Mouse (Mus musculus) lung, postnatal 10 days (tissue): ENCODE data around the gene Tmem265.
A peak's percentile ranks its signal among the peaks of the same experiment; 100 is the strongest.

Experiments
- DNase-seq: peaks from one replicate; pipeline ENCODE4 v3.0.0; 2021

Tmem265 gene

DNA sequence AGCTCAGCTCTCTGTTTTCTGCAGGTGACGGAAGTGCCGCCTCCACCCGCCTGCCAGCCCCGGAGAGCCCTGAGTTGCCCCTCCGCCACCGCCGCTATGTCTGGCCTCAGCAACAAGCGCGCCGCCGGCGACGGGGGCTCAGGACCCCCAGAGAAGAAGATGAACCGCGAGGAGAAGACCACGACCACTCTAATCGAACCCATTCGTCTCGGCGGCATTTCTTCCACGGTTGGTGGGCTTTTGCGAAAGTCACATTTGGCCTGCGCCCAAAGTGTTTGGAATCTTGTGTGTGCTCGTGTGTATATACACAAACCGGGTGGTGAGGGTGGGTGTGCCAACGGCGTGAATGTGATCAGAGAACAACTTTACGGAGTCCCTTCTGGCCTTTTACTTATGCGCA, 27.7 kb downstream of the Tmem265 start:
- peak; percentile 43 for DNase-seq

DNA sequence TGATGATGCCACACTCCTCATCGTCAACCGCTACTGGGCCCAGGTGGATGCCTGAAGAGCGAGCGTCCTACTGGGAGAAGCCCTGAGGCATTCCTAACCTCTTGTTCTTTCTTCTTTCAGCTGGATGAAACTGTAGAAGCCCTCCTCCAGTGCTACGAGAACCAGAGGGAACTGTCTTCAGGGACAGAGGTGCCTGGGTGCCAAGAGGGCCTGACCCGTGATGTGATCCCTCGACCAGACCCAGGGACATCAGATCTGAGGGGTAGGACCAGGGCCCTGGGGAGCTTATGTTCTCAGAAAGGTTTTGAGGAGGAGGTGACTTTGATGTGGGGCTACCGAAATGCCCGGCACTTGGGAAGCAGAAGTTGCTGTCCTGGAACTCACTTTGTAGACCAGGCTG, 28.4 kb downstream of the Tmem265 start:
- no peak for DNase-seq

DNA sequence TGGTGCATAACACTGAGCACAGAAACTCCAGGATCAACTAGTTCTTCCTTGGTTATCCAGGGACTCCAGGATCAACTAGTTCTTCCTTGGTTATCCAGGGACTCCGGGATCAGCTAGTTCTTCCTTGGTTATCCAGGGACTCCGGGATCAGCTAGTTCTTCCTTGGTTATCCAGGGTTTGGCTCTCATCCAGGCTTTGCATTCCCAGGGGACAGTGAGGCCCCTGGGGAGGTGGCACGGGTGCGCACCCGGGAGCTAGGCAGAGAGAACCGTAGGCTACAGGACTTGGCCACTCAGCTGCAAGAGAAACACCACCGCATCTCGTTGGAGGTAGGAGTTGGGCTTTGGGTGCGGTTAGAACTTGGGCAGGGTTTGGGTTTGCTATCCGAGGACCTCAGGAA, 29.9 kb downstream of the Tmem265 start:
- DNase-seq, result no peak

DNA sequence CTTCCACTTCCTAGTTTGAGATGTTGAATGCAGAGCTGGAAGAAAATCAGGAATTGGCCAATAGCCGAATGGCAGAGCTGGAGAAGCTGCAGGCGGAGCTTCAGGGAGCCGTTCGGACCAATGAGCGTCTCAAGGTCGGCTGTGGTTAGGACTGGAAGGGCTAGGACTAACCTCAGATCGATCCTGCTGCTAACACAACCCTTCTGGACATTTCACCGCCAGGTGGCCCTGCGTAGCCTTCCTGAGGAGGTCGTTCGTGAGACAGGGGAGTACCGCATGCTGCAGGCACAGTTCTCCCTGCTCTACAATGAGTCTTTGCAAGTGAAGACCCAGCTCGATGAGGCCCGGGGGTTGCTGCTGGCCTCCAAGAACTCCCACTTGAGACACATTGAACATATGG, 31.4 kb downstream of the Tmem265 start:
- DNase-seq, result no peak

DNA sequence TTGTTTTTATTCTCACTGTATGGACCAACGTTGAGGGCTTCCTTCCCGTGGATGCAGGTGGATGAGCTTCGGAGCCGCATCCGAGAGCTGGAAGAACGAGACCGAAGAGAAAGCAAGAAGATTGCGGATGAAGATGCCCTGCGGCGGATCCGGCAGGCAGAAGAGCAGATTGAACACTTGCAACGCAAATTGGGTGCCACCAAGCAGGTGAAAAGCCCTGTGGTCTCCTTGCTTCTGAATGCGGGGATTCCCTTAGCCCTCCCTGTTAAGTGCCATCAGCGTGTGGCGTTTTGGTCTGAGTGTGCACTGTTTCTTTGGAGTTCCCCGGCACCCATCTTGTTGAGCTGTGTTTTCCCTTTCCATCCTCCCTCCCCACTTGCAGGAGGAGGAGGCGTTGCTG, 35.6 kb downstream of the Tmem265 start:
- DNase-seq, result no peak

DNA sequence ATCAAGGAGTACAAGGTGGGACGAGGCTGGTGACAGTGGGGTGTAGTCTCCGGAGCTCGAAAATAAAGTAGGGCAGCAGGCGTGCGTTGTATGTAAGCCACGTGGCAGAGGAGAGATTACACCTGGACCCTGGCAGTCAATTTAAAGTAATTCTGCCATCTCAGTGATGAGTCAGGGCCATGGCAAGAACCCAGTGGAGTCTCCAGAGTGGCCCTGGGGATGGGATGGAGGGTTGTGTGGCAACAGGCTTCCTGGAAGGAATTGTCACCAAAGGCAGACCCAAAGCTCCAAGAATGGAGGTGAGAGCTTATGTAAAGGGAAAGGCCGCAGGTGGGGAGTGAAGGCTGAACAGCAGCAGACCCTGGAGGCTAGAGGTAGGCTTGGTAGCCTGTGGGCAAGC, 39.4 kb downstream of the Tmem265 start:
- no peak for DNase-seq

DNA sequence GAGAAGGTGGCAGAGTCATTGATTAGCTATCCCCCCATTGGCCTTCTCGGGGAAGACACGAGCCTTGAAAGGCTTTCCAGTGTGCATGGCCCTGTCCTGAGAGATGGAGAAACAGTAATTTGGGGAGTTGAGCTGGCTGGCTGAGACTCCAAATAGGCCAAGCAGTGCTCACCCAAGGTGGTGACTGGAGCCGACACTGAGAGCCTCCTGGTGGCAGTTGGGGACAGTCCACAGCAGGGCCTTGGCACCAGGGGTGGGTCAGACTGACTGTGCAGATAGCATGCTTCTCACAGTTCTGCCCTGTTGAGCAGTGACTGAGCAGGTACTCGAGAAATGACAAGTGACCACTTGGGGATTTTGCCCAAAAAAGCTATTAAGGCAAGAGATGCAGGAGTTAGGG, 40.5 kb downstream of the Tmem265 start:
- DNase-seq, result no peak

DNA sequence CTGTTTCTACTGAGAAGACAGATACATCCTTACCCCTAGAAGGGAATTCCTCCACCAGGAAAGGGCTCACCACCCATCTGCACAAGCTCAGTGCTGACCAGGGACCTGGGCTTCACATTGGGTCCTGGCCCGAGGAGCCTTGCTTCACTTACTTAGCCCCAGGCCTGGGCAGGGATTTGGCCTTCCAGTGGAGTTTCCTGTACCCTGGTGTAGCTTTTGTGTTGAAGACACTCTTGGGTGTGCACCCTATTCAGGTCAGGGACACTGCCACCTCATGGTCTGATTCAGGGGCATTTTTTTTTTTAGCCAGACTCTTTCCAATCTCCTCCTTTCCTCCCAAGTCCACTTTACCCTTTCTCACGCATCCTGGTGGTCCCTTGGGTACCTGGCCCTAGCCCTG, 41.7 kb downstream of the Tmem265 start:
- no peak for DNase-seq

DNA sequence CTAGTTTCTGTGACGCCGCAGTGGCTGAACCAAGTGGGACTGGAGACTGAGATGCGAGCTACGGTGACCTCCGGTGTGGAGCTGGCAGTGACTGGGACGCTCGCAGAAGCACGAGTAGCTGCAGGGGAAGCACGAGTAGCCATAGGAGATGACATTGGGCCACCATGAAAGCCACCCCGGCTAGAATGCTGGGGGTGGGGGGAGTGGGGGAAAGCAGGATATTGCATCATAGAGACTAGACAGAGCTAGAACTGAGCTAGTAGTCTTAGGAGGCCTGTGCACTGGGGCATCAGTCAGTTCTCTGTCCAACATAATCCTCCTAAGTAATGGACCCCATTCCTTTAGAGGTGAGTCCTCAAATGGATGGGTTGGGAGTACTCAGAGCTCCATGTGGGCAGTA, 43.1 kb downstream of the Tmem265 start:
- no peak for DNase-seq

DNA sequence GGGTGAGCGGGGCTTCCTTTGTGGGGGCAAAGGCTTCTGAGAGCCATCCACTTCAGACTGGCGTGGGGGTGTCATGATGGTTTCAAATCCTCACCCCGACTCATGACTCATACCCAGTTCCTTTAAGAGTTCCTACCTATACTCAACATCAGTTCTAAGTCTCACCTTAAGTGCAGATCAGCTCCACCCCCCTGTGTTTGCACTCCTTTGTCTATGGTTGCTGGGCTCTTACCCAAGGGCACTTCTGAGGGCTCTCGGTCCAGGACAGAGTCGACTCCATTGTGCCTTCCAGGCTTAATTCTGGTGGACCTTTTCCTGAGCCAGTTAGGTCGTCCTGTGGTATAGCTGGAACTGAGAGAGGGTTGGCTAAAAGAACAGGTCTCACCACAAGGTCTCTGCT, 46.0 kb downstream of the Tmem265 start:
- DNase-seq, result peak; percentile 62

DNA sequence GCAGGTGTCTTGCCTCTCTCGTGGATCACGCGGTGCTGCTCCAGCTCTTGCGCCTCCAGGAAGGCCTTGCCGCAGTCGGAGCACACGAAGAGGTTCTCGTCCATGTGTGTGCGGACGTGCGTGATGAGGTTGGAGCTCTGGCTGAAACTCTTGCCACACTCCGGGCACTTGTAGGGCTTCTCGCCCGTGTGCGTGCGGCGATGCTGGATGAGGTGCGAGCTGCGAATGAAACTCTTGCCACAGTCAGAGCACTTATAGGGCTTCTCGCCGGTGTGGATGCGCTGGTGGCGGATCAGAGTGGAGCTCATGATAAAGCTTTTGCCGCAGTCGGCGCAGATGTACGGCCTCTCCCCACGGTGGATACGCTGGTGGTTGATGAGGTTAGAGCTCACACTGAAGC, 49.8 kb downstream of the Tmem265 start:
- DNase-seq, result no peak

DNA sequence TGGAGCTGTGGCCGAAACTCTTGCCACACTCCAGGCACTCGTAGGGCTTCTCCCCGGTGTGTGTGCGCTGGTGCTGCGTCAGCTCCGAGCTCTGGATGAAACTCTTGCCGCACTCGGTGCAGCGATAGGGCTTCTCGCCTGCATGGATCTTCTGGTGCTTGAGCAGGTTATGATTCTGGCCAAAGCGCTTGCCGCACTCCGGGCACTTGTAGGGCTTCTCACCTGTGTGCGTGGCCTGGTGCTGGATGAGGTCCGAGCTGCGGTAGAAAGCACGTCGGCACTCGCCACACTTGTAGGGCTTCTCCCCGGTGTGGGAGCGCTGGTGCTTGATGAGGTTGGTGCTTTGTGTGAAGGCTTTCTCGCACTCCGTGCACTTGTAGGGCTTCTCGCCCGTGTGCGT, 50.4 kb downstream of the Tmem265 start:
- no peak for DNase-seq

DNA sequence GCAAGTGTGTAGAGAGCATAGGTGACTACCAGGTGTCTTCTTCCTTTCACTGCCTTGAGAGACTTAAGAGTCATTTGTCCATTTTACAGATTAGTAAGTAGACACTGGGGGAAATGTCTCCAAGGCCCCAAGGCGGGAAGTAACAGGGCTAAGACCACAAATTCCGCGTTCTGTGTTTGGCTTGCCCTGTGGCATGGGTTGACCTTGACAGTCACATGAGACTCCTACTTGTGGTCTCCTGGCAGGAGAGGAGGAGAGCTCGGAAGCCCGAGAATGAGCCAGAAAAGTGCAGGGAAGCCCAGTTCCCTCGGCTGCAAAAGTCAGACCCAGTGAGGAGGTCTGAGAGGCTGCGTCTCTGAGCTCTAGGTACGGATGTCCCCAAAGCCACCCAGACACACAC, 52.3 kb downstream of the Tmem265 start:
- no peak for DNase-seq

DNA sequence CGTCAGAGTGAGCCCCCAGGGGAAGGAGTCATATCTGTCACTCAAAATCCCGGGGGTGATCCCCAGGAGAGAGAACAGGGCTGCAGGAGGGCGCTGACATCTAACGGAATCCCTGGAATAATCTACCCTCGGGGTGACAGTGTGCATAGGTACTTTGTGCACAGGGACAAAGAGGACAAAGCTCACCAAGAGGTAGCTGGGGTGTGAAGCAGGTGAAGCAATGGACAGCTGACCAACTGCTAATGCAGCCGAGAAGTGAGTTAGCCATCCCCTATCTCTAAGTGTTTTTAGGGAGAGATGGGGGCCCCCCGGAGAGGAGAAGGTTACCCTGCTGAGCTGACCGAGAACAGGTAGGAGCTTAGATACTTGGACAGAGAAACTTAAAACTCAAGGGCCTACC, 52.9 kb downstream of the Tmem265 start:
- no peak for DNase-seq

DNA sequence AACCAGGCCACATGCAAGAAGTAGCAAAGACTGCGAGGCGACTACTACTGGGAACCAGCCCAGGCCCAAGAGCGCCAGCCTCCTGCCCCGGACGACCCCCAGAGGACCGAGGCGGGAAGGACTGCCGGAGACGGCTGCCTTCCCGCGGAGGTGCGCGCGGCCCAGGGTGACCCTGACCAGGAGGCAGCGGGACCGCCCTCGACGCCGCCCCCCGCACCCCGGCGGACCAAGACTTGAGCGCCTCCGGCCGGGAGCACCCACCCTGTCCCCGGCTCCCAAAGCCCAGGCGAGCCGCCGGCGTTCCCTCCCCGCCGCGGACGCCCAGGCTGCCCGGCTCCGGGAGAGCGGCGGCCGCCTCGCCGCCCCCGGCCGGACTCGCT, 53.3 kb downstream of the Tmem265 start:
- peak; percentile 60 for DNase-seq

DNA sequence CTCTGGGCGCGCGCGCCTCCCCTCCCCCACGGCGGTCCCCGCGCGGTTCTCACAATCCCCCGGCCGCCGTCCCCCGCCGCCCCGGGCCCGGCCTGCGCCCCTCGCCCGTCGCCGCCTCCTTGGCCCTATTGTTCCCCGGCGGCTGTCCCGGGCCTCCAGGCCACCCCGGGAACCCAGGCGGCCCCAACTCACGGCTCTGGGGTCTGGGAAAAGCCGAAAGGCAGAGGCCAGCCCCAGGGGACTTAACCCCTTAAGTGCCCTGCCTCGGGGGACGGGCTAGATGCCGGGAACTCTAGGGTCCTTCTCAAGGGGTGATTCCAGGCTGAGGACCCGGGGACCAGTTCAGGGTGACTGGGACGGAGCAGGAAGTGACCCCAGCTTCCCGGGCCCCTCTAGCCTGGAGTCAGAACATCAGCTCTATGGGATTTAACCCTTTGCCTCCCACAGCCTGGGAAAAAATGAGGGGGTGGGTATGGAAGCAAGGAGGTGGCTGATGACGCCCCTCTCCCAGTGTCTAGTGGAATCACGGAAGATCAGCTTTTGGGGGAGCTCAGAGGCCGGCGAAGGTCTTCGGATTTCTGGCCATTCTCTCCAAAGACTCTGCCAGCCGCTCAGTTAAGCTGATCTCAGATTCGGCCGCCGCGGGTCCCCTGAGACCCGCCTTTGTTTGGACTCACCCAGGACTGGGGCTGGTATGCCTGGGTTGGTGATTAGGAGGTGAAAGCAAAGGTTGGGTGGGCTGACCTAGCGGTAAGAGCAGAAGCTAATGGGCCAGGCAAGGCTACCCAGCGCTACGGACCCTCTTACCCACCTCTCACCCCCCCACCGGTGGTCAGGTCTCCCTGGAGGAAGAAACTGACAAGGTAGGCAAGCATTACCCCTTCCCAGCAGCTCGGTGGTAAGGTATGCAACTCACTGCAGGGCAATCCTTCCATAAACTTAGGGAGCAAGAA, 54.0 kb downstream of the Tmem265 start, which contains the start of gene Zfp629:
Gene Zfp629, minus strand, starts transcription at position 907 of the 953 bp plus-strand sequence.
- peak; percentile 91 for DNase-seq

DNA sequence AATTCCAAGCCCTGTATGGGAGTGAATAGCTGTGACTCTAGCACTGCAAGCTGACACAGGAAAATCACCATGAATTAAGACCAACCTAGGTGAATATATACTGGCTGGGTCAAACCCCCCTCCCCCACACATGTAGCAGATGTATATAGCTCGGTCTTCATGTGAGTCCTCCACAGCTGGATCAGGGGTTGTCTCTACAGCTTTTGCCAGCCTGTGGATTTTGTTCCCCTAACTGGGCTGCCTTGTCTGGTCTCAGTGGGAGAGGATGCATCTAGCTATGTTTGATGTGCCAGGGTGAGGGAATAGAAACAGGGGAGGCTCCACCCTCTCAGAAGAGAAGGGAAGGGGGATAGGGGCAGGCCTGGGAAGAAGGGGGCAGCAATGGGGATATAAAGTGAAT, 55.1 kb downstream of the Tmem265 start:
- DNase-seq, result no peak
